Mouse (Mus musculus) effector memory CD4-positive, alpha-beta T cell, adult 5 months (primary cell): ENCODE results near the gene Tmco5. TPM values are rescaled to one million over a fixed set of nuclear protein-coding genes. Genes with fewer than 3 reads are reported as not detected.

ENCODE experiments used
- polyA plus RNA-seq: library from polyadenylated mRNA; unstranded; fragments of 100-300 nt; shearing (Covaris generic); gene quantifications from one replicate; pipeline ENCODE4 v1.2.1, GENCODE M21; 2017

The Tmco5 gene
- not detected for polyA plus RNA-seq

DNA sequence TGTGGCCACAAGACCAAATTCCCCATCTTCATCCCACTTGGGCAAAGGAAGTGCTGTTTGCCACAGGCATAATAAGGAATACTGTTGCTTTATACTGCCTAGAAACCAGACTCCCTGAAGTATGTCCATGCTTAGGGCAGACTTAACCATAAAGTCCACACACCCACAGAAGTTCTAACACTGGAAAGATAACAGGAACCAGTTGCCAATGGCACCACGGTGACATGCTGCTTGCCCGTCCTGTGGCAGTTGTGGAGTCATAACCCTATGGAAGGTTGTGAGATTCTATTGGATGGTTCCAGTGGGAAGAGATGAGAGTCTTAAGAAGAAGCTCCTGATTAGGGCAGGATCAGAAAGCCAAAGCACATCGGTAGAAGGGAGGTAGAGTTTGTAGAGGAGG is at the start of gene Tmco5:
Gene Tmco5 (plus strand): TSS at position 301 of the 400 bp plus-strand sequence.

Other genes with a start within 250 kb of the Tmco5 start
- 4.8 TPM for gene Spred1, start 242.7 kb downstream of the Tmco5 start, polyA plus RNA-seq